Mouse (Mus musculus) cerebellum, postnatal 25 days (tissue): ENCODE data around the gene Spata6.

Experiments
- DNase-seq, 2 experiments: peaks; one replicate each; pipeline ENCODE4 v3.0.0; 2021; ENCODE audit warnings: mixed read lengths in 2 of 2

The Spata6 gene

DNA sequence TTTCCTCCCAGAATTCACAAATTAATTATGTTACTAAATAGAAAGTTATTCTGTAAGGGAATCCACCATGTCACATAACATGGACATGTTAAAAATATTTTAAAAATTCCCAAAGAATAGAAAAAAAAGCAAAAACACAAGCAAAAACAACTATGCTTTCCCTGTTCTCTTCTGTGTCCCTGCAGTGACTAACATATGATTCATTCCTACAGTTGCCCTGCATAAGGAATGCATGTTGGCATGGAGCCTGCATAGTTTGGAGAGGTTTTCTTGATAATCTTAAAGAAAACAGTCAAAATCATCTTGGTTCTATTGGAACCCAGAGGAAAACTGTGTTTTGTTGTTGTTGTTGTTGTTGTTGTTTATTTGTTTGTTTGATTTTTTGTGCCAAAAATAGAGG lies 132.8 kb downstream of the Spata6 start:
- no peak for DNase-seq

- DNase-seq, result no peak
These were observed 146.9 kb downstream of the Spata6 start for GRCm38 (mm10) chr4:111866701-111867100.

GRCm38 (mm10) chr4:111867743-111868401 lies 148.1 kb downstream of the Spata6 start:
- no peak for DNase-seq
